Mouse (Mus musculus) ovary, postnatal 14 days (tissue): ENCODE results near the gene Ankdd1b.

Experiments
- DNase-seq: peaks from one replicate; pipeline ENCODE4 v3.0.0; 2022; ENCODE audit warnings: low spot score

Ankdd1b gene

GRCm38 (mm10) chr13:96470957-96471356 is at the start of gene Ankdd1b:
Ankdd1b (minus strand) TSS chr13:96471198.
- no peak for DNase-seq

GRCm38 (mm10) chr13:96517335-96517734 is 46.3 kb upstream of the Ankdd1b start:
- DNase-seq, result no peak

- no peak for DNase-seq
Observed at GRCm38 (mm10) chr13:96516249-96516648, 45.3 kb upstream of the Ankdd1b start.

- DNase-seq, result no peak
Observed at GRCm38 (mm10) chr13:96514154-96514942, 43.4 kb upstream of the Ankdd1b start.

- DNase-seq, result no peak
Observed at GRCm38 (mm10) chr13:96511893-96512292, 40.9 kb upstream of the Ankdd1b start.

- DNase-seq, result no peak
Observed at GRCm38 (mm10) chr13:96511262-96511661, 40.3 kb upstream of the Ankdd1b start.

GRCm38 (mm10) chr13:96510635-96511034 is 39.6 kb upstream of the Ankdd1b start:
- no peak for DNase-seq

GRCm38 (mm10) chr13:96507541-96507940 is 36.5 kb upstream of the Ankdd1b start:
- no peak for DNase-seq

GRCm38 (mm10) chr13:96506313-96506712 is 35.3 kb upstream of the Ankdd1b start:
- DNase-seq, result no peak

- DNase-seq, result no peak
Observed at GRCm38 (mm10) chr13:96505661-96506060, 34.7 kb upstream of the Ankdd1b start.

- DNase-seq, result no peak
Observed at GRCm38 (mm10) chr13:96499891-96500290, 28.9 kb upstream of the Ankdd1b start.

GRCm38 (mm10) chr13:96496630-96497029 is 25.6 kb upstream of the Ankdd1b start:
- no peak for DNase-seq

- no peak for DNase-seq
Observed at GRCm38 (mm10) chr13:96490433-96490832, 19.4 kb upstream of the Ankdd1b start, which contains the start of gene Gm17622. Gm17622 (plus strand) TSS chr13:96490733.

- no peak for DNase-seq
Observed at GRCm38 (mm10) chr13:96487968-96488367, 17.0 kb upstream of the Ankdd1b start.

GRCm38 (mm10) chr13:96487230-96487629 is 16.2 kb upstream of the Ankdd1b start:
- no peak for DNase-seq

- no peak for DNase-seq
Observed at GRCm38 (mm10) chr13:96478991-96479390, 8.0 kb upstream of the Ankdd1b start.

- DNase-seq, result no peak
Observed at GRCm38 (mm10) chr13:96477226-96477625, 6.2 kb upstream of the Ankdd1b start.

GRCm38 (mm10) chr13:96470556-96470955 is 442 bp downstream of the Ankdd1b start:
- no peak for DNase-seq

GRCm38 (mm10) chr13:96468678-96469077 is 2.3 kb downstream of the Ankdd1b start:
- DNase-seq, result no peak

- DNase-seq, result no peak
Observed at GRCm38 (mm10) chr13:96465315-96465714, 5.7 kb downstream of the Ankdd1b start.

- DNase-seq, result no peak
Observed at GRCm38 (mm10) chr13:96462644-96463043, 8.4 kb downstream of the Ankdd1b start.

- no peak for DNase-seq
Observed at GRCm38 (mm10) chr13:96458606-96459005, 12.4 kb downstream of the Ankdd1b start.

- no peak for DNase-seq
Observed at GRCm38 (mm10) chr13:96458018-96458417, 13.0 kb downstream of the Ankdd1b start.

- no peak for DNase-seq
Observed at GRCm38 (mm10) chr13:96457566-96457965, 13.4 kb downstream of the Ankdd1b start.
